15 mouse cellular contexts compared by ENCODE assay signal in the genomic region with DNA sequence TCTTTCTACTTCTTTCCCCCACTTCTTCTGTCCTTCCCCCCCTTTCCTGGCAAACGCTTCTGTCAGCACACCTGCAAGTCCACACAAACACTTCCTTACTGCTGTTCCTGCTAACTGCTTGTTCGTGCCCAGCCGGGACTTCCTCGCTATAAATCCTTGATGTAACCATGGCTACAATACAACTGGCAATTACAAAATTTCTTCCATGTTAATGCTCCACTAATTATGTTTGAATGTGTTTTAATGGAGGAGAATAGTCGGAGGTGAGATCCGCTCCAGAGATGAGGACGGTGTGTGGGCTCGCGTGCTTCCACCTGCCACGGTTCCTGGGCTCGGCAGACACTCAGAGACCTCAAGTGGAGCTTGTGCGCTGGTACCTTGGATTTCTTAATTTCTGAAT.
DNase-seq lines count a peak whose midpoint lies in the region; ATAC-seq lines count a peak whose summit lies in the region.
"Had no signal": no experiment of that assay in that cellular context is flagged by ENCODE, and none has a peak within 500 bp of the region (broad histone marks: within the 10 kb centered on the region; RNA-seq: fewer than 3 reads in every experiment).

No protein-coding gene starts in this region.

- peak; percentile 71; the same call in 1 of the 2 replicates for ATAC-seq in midbrain, embryonic 16.5 days
- no peak for ATAC-seq in erythroid progenitor cell, adult 5-6 weeks (replicated peaks; ENCODE audit: low FRiP score, poor library complexity, severe bottlenecking)
- ATAC-seq: activated CD4-positive, CD25-positive, alpha-beta regulatory T cell, adult 4 months had no signal

- WGBS in midbrain, embryonic 16.5 days: 57% methylated on average over 12 of the region's 12 CpGs

- H3K27ac ChIP-seq in midbrain, embryonic 16.5 days (ENCODE audit: low read length): 0 out of 2 replicates have a peak overlapping the region, but pooled peaks have one; percentile 33
- H3K27ac ChIP-seq: kidney, postnatal 0 days; limb, embryonic 12.5 days; midbrain, embryonic 12.5 days had no signal

- peak; percentile 20 to 35 for DNase-seq in cerebellum, postnatal 14 days
- DNase-seq in cerebellum, postnatal 4 days (ENCODE audit: low spot score in 2 of 2): no peak
- DNase-seq in 3134 (ENCODE audit: extremely low read depth, insufficient read length, low spot score): peak; percentile 7
- DNase-seq in forelimb bud, embryonic 11.5 days (ENCODE audit: low read depth, low spot score): peak; percentile 3
- no peak for DNase-seq in adrenal gland, postnatal 4 days (ENCODE audit: low spot score in 2 of 2)
- DNase-seq in heart, adult 9 months (ENCODE audit: low spot score in 2 of 2): no peak
- DNase-seq: lung, embryonic 14.5 days had no signal

- H3K4me1 ChIP-seq in midbrain, embryonic 16.5 days (ENCODE audit: control insufficient read depth, insufficient read depth, low read length): peaks cover 2% of the 10 kb centered on the region; the same call in 1 of the 2 replicates
- H3K4me1 ChIP-seq: limb, embryonic 12.5 days; midbrain, embryonic 12.5 days had no signal

- H3K4me2 ChIP-seq in midbrain, embryonic 16.5 days (ENCODE audit: low read length): peak overlapping the region; percentile 41
- H3K4me2 ChIP-seq: limb, embryonic 12.5 days; lung, embryonic 14.5 days; midbrain, embryonic 12.5 days had no signal

- H3K36me3 ChIP-seq in midbrain, embryonic 16.5 days (ENCODE audit: control insufficient read depth, insufficient read depth, low read length): no peaks in the 10 kb centered on the region
- H3K36me3 ChIP-seq: G1E; limb, embryonic 12.5 days; midbrain, embryonic 12.5 days had no signal

- no peaks in the 10 kb centered on the region for H3K9me3 ChIP-seq in midbrain, embryonic 16.5 days (replicated peaks; ENCODE audit: control insufficient read depth, low read length, poor library complexity, severe bottlenecking)
- H3K9me3 ChIP-seq: limb, embryonic 12.5 days; midbrain, embryonic 12.5 days had no signal

- no peak overlapping the region for H3K4me3 ChIP-seq in midbrain, embryonic 16.5 days (ENCODE audit: low read depth, low read length)
- H3K4me3 ChIP-seq: erythroblast, embryonic 14.5 days; limb, embryonic 12.5 days; midbrain, embryonic 12.5 days had no signal

- H3K27me3 ChIP-seq in midbrain, embryonic 16.5 days (ENCODE audit: control insufficient read depth, insufficient read depth, low read depth, low read length): no peaks in the 10 kb centered on the region
- H3K27me3 ChIP-seq: limb, embryonic 12.5 days; midbrain, embryonic 12.5 days had no signal

- H3K9ac ChIP-seq in midbrain, embryonic 16.5 days (ENCODE audit: low read depth, low read length): no peak overlapping the region
- H3K9ac ChIP-seq: limb, embryonic 12.5 days; lung, embryonic 14.5 days; midbrain, embryonic 12.5 days had no signal

Comparison
In these comparisons a context has a peak if more than half of its experiments do, and no peak if none do; other contexts are left out.
1. DNase-seq: peak in cerebellum, postnatal 14 days (2 of 2), 3134 (single experiment) and forelimb bud, embryonic 11.5 days (single experiment); none in cerebellum, postnatal 4 days (0 of 2), adrenal gland, postnatal 4 days (0 of 2) and heart, adult 9 months (0 of 2).